Mouse (Mus musculus): Measurements from ENCODE around the gene Ddx11. TPM values are rescaled to one million over a fixed set of nuclear protein-coding genes. Genes with fewer than 3 reads are reported as not detected.
"Not testable (repeated sequence)": the region's sequence is repeated elsewhere in the genome, so short reads cannot be mapped to it uniquely, and the experiment has no call there.

Ddx11 gene
- polyA plus RNA-seq, 1 experiment: 17.4 TPM

- Histone ChIP-seq H3K4me3 (ENCODE audit: control insufficient read depth, low read depth, low read length) (no peak overlapping the region), H3K36me3 (ENCODE audit: control insufficient read depth, insufficient read depth, low read length) (no peaks in the 10 kb centered on the region), H3K27ac (ENCODE audit: control insufficient read depth, insufficient read depth, low read depth, low read length) (no peak overlapping the region), H3K27me3 (ENCODE audit: control insufficient read depth, insufficient read depth, low read length) (no peaks in the 10 kb centered on the region), H3K4me1 (ENCODE audit: control insufficient read depth, insufficient read depth, low read length) (peaks cover 1% of the 10 kb centered on the region; the same call in 1 of the 2 replicates)
- TF ChIP-seq POLR2A (IDR thresholded peaks at IDR 0.05; ENCODE audit: control insufficient read depth, low read depth, low read length) (no peak), CTCF (IDR thresholded peaks at IDR 0.05; ENCODE audit: control insufficient read depth, insufficient read depth, insufficient replicate concordance, low read depth, low read length) (no peak)
Observed at GRCm38 (mm10) chr17:66118991-66119390, 4.3 kb upstream of the Ddx11 start.

- no peak for TF ChIP-seq CTCF (IDR thresholded peaks at IDR 0.05; ENCODE audit: control insufficient read depth, insufficient read depth, insufficient replicate concordance, low read depth, low read length)
- no peak for TF ChIP-seq POLR2A (IDR thresholded peaks at IDR 0.05; ENCODE audit: control insufficient read depth, low read depth, low read length)
- H3K27me3 ChIP-seq (ENCODE audit: control insufficient read depth, insufficient read depth, low read length): no peaks in the 10 kb centered on the region
- H3K27ac ChIP-seq (ENCODE audit: control insufficient read depth, insufficient read depth, low read depth, low read length): no peak overlapping the region
- peaks cover 4% of the 10 kb centered on the region for H3K4me1 ChIP-seq (ENCODE audit: control insufficient read depth, insufficient read depth, low read length)
- no peak overlapping the region for H3K4me3 ChIP-seq (ENCODE audit: control insufficient read depth, low read depth, low read length)
- no peaks in the 10 kb centered on the region for H3K36me3 ChIP-seq (ENCODE audit: control insufficient read depth, insufficient read depth, low read length)
Observed at GRCm38 (mm10) chr17:66120701-66121100, 2.6 kb upstream of the Ddx11 start.

DNA sequence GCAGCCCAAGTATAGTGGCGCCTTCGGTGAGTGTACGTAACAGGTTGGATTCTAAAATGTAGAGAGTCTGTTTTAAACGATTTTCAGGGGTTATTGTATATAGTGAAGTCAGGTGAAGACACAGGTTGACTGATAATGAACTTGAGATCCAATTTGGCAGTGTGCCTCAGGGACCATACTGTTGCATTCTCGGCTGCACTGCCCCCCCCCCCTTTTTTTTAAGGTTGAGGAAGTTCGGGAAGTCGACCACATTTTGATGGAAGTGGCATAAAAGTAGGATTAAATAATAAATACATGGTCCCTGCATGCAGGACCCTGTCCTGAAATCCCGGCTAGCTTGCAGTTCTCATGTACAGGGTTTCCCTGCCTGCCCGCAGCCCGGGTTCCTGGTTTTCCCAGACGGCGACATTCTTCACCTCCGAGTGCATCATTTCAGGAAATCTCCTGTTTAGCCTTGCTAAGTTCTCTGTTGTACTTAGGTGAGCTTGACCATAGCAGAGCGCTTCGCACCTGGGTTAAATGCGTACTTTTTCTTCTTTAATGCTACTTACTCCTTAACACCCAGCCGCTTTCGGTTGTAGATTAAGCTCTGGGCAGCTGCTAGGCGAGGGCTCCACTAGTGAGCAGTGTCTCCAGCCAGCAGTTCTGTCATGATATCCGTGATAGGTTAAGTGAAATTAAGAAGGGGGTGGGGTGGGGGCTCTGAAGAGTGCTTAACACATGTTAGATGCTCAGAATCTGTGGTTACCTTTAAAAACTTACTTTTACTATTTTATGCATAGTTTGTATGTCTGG is 693 bp downstream of the Ddx11 start:
- peak overlapping the region; percentile 100 for H3K4me3 ChIP-seq (ENCODE audit: control insufficient read depth, low read depth, low read length)
- H3K27me3 ChIP-seq (ENCODE audit: control insufficient read depth, insufficient read depth, low read length): no peaks in the 10 kb centered on the region
- H3K4me1 ChIP-seq (ENCODE audit: control insufficient read depth, insufficient read depth, low read length): peaks cover 4% of the 10 kb centered on the region
- H3K27ac ChIP-seq (ENCODE audit: control insufficient read depth, insufficient read depth, low read depth, low read length): peak overlapping the region; percentile 99
- TF ChIP-seq CTCF (IDR thresholded peaks at IDR 0.05; ENCODE audit: control insufficient read depth, insufficient read depth, insufficient replicate concordance, low read depth, low read length) (no peak), POLR2A (IDR thresholded peaks at IDR 0.05; ENCODE audit: control insufficient read depth, low read depth, low read length) (no peak)
- no peaks in the 10 kb centered on the region for H3K36me3 ChIP-seq (ENCODE audit: control insufficient read depth, insufficient read depth, low read length)

DNA sequence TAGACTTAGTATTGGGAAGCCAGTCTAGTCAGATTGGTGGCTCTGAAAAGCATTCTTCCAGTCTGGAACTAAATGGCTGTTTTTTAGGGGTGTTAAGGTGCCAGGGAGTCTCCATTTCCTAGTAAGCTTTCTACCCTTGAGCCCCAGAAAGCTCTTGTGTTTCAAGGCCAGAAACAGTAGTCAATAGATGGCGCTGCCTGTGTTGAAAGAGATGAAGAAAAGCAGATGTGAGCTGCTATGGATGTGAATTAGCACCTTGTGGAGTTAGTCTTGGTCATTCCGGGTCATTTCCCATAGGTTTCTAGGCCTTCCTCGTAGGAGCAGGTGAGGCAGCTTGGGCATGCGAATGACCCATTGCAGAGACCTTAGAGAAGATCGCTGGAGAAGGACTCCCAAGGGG is 1.9 kb downstream of the Ddx11 start:
- H3K27ac ChIP-seq (ENCODE audit: control insufficient read depth, insufficient read depth, low read depth, low read length): no peak overlapping the region
- no peaks in the 10 kb centered on the region for H3K36me3 ChIP-seq (ENCODE audit: control insufficient read depth, insufficient read depth, low read length)
- H3K27me3 ChIP-seq (ENCODE audit: control insufficient read depth, insufficient read depth, low read length): no peaks in the 10 kb centered on the region
- H3K4me1 ChIP-seq (ENCODE audit: control insufficient read depth, insufficient read depth, low read length): peaks cover 4% of the 10 kb centered on the region
- TF ChIP-seq POLR2A (IDR thresholded peaks at IDR 0.05; ENCODE audit: control insufficient read depth, low read depth, low read length) (no peak), CTCF (IDR thresholded peaks at IDR 0.05; ENCODE audit: control insufficient read depth, insufficient read depth, insufficient replicate concordance, low read depth, low read length) (no peak)
- no peak overlapping the region for H3K4me3 ChIP-seq (ENCODE audit: control insufficient read depth, low read depth, low read length)

- Histone ChIP-seq H3K27me3 (ENCODE audit: control insufficient read depth, insufficient read depth, low read length) (no peaks in the 10 kb centered on the region), H3K4me1 (ENCODE audit: control insufficient read depth, insufficient read depth, low read length) (no peaks in the 10 kb centered on the region), H3K27ac (ENCODE audit: control insufficient read depth, insufficient read depth, low read depth, low read length) (no peak overlapping the region), H3K4me3 (ENCODE audit: control insufficient read depth, low read depth, low read length) (no peak overlapping the region), H3K36me3 (ENCODE audit: control insufficient read depth, insufficient read depth, low read length) (peaks cover 2% of the 10 kb centered on the region)
- TF ChIP-seq POLR2A (IDR thresholded peaks at IDR 0.05; ENCODE audit: control insufficient read depth, low read depth, low read length): no peak
- TF ChIP-seq CTCF (IDR thresholded peaks at IDR 0.05; ENCODE audit: control insufficient read depth, insufficient read depth, insufficient replicate concordance, low read depth, low read length): no peak
Observed at GRCm38 (mm10) chr17:66130371-66130770, 7.1 kb downstream of the Ddx11 start.

DNA sequence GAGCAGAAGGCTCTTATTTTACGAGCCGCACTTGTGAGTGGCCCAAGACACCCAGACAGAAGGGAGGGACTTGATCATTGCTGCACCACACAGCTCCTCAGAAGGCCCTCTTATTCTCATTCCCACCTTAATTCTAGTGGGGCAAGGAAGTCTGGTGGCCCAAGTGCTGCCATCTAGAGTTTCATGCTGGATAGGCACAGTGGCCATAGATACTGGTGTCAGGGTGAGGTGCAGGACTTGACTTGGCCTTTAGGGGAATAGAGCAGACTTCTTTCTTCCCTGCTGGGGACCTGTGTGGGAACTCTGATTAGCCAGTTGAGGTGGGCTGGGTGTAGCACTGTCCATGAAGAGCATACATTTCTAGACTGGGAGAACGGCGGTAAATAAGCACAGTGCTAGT is 7.9 kb downstream of the Ddx11 start:
- no peak overlapping the region for H3K4me3 ChIP-seq (ENCODE audit: control insufficient read depth, low read depth, low read length)
- no peaks in the 10 kb centered on the region for H3K27me3 ChIP-seq (ENCODE audit: control insufficient read depth, insufficient read depth, low read length)
- TF ChIP-seq CTCF (IDR thresholded peaks at IDR 0.05; ENCODE audit: control insufficient read depth, insufficient read depth, insufficient replicate concordance, low read depth, low read length): no peak
- TF ChIP-seq POLR2A (IDR thresholded peaks at IDR 0.05; ENCODE audit: control insufficient read depth, low read depth, low read length): no peak
- no peak overlapping the region for H3K27ac ChIP-seq (ENCODE audit: control insufficient read depth, insufficient read depth, low read depth, low read length)
- no peaks in the 10 kb centered on the region for H3K4me1 ChIP-seq (ENCODE audit: control insufficient read depth, insufficient read depth, low read length)
- peaks cover 2% of the 10 kb centered on the region for H3K36me3 ChIP-seq (ENCODE audit: control insufficient read depth, insufficient read depth, low read length)

GRCm38 (mm10) chr17:66152706-66153662 is 29.7 kb downstream of the Ddx11 start:
- H3K4me1 ChIP-seq (ENCODE audit: control insufficient read depth, insufficient read depth, low read length); H3K36me3 ChIP-seq (ENCODE audit: control insufficient read depth, insufficient read depth, low read length); H3K4me3 ChIP-seq (ENCODE audit: control insufficient read depth, low read depth, low read length); H3K27ac ChIP-seq (ENCODE audit: control insufficient read depth, insufficient read depth, low read depth, low read length); H3K27me3 ChIP-seq (ENCODE audit: control insufficient read depth, insufficient read depth, low read length): not testable (repeated sequence)

DNA sequence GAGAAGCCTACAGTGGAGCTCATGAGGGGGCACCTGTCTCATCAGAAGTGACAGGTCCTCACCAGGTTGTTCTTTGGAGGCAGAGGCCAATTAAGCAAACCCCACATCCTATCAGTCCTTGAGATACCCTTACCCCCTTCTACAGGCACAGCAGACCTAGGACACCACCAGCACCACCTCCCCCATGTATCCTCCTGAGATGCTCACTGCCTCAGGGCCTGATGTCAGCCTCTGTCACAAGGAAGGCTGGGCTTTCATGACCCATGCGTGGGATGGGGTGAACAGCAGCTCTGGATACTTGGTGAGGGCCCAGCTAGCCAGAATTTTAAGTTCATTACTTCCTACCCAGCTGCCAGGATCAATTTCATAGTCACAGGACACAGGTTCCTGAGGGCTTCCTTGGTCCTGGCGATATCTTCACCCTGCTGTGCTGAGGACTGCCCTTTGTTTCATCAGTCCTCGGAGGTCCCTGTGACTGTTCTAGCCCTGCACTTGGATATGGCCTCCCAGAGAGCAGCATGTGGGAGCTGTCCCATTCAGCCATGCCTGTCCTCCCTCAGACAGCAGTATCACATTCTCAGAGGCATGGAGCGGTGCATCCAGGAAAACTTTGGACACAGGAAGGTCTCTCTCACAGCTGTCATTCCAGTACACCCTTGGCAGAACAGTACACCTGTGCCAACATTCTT is 30.6 kb downstream of the Ddx11 start:
- not testable (repeated sequence) for H3K27ac ChIP-seq (ENCODE audit: control insufficient read depth, insufficient read depth, low read depth, low read length); H3K4me1 ChIP-seq (ENCODE audit: control insufficient read depth, insufficient read depth, low read length); H3K4me3 ChIP-seq (ENCODE audit: control insufficient read depth, low read depth, low read length); H3K27me3 ChIP-seq (ENCODE audit: control insufficient read depth, insufficient read depth, low read length); H3K36me3 ChIP-seq (ENCODE audit: control insufficient read depth, insufficient read depth, low read length)
